Mouse (Mus musculus): ENCODE data around the gene Ankrd17.

DNA sequence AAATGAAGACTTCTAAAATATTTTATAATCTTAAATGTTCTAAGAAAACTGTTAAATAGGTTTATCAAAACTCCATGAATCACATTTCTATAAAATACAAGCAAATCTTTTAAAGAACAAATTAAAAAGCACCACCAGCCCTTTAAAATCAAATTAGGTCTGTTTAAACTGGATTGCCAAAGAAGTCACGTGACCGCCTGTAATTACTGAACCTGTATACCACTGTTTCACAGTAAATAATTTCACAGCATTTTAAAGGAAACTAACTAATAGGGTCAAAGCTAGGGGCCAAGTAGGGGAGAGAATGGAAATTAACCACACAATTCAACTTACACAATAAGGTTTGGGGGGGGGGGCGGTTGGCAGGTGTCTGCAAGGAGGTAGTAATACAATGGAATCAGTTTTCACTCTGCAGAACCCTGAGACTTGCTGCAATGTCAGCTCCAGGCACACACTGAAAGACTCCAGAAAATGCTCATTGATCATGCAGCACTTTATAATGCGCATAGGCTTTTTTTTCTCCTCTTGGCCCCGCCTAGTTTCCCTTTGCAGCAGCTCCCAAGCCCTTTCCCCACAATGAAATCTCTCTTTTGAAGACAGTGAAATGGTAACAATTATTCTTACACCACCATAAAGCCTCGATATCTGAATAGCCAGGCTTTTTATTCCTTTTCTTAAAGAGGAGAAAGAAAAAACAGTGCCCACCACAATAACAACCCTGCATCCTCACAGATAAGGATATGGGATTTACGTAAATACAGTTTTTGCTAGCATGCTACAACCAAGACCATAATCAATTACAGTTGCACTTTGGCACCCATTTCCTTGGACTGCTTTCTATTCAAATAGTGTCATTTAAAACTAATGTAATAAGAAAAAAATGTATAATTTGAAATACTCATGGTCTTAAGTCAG, 27.9 kb downstream of the Ankrd17 start:
- TF ChIP-seq POLR2A (IDR thresholded peaks at IDR 0.05; ENCODE audit: low read depth, low read length) (no peak), CTCF (IDR thresholded peaks at IDR 0.05; ENCODE audit: extremely low read depth, insufficient read depth, insufficient read length, insufficient replicate concordance) (no peak)
